Mouse (Mus musculus): ENCODE measurements around the gene Rere. TPM values are rescaled to one million over a fixed set of nuclear protein-coding genes. Genes with fewer than 3 reads are reported as not detected.
"Not testable (repeated sequence)": the region's sequence is repeated elsewhere in the genome, so short reads cannot be mapped to it uniquely, and the experiment has no call there.

Gene Rere
- polyA plus RNA-seq, 1 experiment from 2014 or later = 18.0 TPM

DNA sequence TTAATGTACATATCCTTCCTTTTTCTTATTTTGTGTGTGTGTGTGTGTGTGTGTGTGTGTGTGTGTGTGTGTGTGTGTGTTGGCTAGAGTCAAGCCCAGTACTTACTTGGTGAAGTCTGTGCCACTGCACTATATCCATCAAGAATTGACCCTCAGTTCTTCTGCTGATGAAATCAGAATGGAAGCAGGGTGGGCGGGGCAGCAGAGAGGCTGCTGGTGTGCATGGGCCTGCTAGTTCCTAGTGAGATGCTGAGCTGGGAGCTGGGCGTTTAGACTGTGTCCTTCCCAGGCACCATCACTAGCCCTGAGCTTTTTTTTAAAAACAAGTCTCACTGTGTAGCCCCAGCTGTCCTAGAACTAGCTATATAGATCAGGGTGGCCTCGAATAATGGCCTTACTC is 313.6 kb downstream of the Rere start:
- Histone ChIP-seq H3K4me3 (ENCODE audit: low read length) (no peak overlapping the region), H3K36me3 (ENCODE audit: control insufficient read depth, insufficient read depth) (no peaks in the 10 kb centered on the region), H3K9ac (ENCODE audit: low read length) (no peak overlapping the region), H3K27ac (ENCODE audit: low read length) (no peak overlapping the region), H3K9me3 (replicated peaks; ENCODE audit: control insufficient read depth, low read length) (no peaks in the 10 kb centered on the region), H3K4me2 (ENCODE audit: low read depth, low read length) (no peak overlapping the region), H3K4me1 (ENCODE audit: control insufficient read depth, insufficient read depth, low read length) (peaks cover 62% of the 10 kb centered on the region), H3K27me3 (ENCODE audit: control insufficient read depth, insufficient read depth, low read length) (no peaks in the 10 kb centered on the region)
- WGBS = 67% methylated on average over 3 of the region's 3 CpGs
- ATAC-seq (replicated peaks; ENCODE audit: extremely low read depth, insufficient read depth, low FRiP score) = no peak

DNA sequence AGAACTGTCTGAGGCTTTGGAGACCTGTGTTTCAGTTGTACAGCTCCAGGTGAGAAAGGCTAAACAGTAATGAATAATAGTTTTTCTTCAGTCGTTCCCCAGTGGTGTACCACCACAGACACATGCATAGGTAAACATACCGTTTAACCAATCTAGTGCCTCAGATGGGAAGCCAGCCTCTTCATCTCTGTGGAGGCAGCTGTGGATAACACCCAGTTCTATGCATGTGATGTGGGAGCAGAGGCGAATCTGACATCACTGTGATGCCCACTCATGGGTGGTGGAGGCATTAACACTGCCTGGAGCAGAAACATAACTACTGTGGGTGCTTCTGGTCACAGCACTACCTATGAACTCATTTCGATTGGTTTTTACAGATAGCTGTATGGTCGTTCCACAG is 314.5 kb downstream of the Rere start:
- no peak overlapping the region for H3K9ac ChIP-seq (ENCODE audit: low read length)
- no peak overlapping the region for H3K27ac ChIP-seq (ENCODE audit: low read length)
- peaks cover 57% of the 10 kb centered on the region for H3K4me1 ChIP-seq (ENCODE audit: control insufficient read depth, insufficient read depth, low read length)
- no peaks in the 10 kb centered on the region for H3K27me3 ChIP-seq (ENCODE audit: control insufficient read depth, insufficient read depth, low read length)
- H3K4me2 ChIP-seq (ENCODE audit: low read depth, low read length) = no peak overlapping the region
- no peaks in the 10 kb centered on the region for H3K36me3 ChIP-seq (ENCODE audit: control insufficient read depth, insufficient read depth)
- 80% methylated on average over 5 of the region's 5 CpGs for WGBS
- H3K9me3 ChIP-seq (replicated peaks; ENCODE audit: control insufficient read depth, low read length) = no peaks in the 10 kb centered on the region
- no peak for ATAC-seq (replicated peaks; ENCODE audit: extremely low read depth, insufficient read depth, low FRiP score)
- H3K4me3 ChIP-seq (ENCODE audit: low read length) = no peak overlapping the region

DNA sequence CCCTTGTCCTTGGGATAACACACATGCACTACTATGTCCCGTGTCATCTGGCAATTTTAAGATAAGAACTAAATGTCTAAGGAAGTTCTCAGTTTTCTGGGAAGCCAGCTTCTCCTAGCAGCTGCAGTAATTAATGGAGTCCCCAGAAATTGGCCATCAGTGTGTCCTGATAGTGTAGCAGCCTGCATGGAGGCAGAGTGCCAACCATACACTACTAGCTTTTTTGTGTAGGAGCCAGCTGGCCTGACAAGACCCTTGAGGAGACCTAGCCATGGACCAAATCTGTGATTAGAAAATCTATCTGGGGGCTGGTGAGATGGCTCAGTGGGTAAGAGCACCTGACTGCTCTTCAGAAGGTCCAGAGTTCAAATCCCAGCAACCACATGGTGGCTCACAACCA is 317.2 kb downstream of the Rere start:
- Histone ChIP-seq H3K27ac (ENCODE audit: low read length) (peak overlapping the region; percentile 64), H3K4me1 (ENCODE audit: control insufficient read depth, insufficient read depth, low read length) (peaks cover 40% of the 10 kb centered on the region)
- 0 out of 2 replicates have a peak, but pooled peaks have one; percentile 43 for ATAC-seq (replicated peaks; ENCODE audit: extremely low read depth, insufficient read depth, low FRiP score)

GRCm38 (mm10) chr4:150599119-150599992 is 317.9 kb downstream of the Rere start:
- Histone ChIP-seq H3K4me2 (ENCODE audit: low read depth, low read length) (0 out of 2 replicates have a peak overlapping the region, but pooled peaks have one; percentile 11), H3K27me3 (ENCODE audit: control insufficient read depth, insufficient read depth, low read length) (no peaks in the 10 kb centered on the region), H3K4me1 (ENCODE audit: control insufficient read depth, insufficient read depth, low read length) (peaks cover 36% of the 10 kb centered on the region), H3K9ac (ENCODE audit: low read length) (0 out of 2 replicates have a peak overlapping the region, but pooled peaks have one; percentile 30), H3K9me3 (replicated peaks; ENCODE audit: control insufficient read depth, low read length) (no peaks in the 10 kb centered on the region), H3K4me3 (ENCODE audit: low read length) (no peak overlapping the region), H3K27ac (ENCODE audit: low read length) (peak overlapping the region; percentile 58), H3K36me3 (ENCODE audit: control insufficient read depth, insufficient read depth) (no peaks in the 10 kb centered on the region)
- peak; percentile 29; the same call in 1 of the 2 replicates for ATAC-seq (replicated peaks; ENCODE audit: extremely low read depth, insufficient read depth, low FRiP score)
- WGBS = 40% methylated on average over 3 of the region's 3 CpGs

More for the DNA sequence above, 317.2 kb downstream of the Rere start:
- Histone ChIP-seq H3K9ac (ENCODE audit: low read length) (no peak overlapping the region), H3K9me3 (replicated peaks; ENCODE audit: control insufficient read depth, low read length) (no peaks in the 10 kb centered on the region), H3K4me3 (ENCODE audit: low read length) (no peak overlapping the region), H3K36me3 (ENCODE audit: control insufficient read depth, insufficient read depth) (no peaks in the 10 kb centered on the region), H3K4me2 (ENCODE audit: low read depth, low read length) (no peak overlapping the region), H3K27me3 (ENCODE audit: control insufficient read depth, insufficient read depth, low read length) (no peaks in the 10 kb centered on the region)
- WGBS = 17% methylated on average over 1 of the region's 1 CpGs

- not testable (repeated sequence) for ATAC-seq (replicated peaks; ENCODE audit: extremely low read depth, insufficient read depth, low FRiP score); H3K27me3 ChIP-seq (ENCODE audit: control insufficient read depth, insufficient read depth, low read length); H3K36me3 ChIP-seq (ENCODE audit: control insufficient read depth, insufficient read depth); H3K4me3 ChIP-seq (ENCODE audit: low read length); H3K27ac ChIP-seq (ENCODE audit: low read length); H3K9ac ChIP-seq (ENCODE audit: low read length); H3K9me3 ChIP-seq (replicated peaks; ENCODE audit: control insufficient read depth, low read length); H3K4me2 ChIP-seq (ENCODE audit: low read depth, low read length)
- 89% methylated on average over 2 of the region's 2 CpGs for WGBS
- peaks cover 36% of the 10 kb centered on the region for H3K4me1 ChIP-seq (ENCODE audit: control insufficient read depth, insufficient read depth, low read length)
Measured at GRCm38 (mm10) chr4:150600503-150600902, 319.1 kb downstream of the Rere start.

DNA sequence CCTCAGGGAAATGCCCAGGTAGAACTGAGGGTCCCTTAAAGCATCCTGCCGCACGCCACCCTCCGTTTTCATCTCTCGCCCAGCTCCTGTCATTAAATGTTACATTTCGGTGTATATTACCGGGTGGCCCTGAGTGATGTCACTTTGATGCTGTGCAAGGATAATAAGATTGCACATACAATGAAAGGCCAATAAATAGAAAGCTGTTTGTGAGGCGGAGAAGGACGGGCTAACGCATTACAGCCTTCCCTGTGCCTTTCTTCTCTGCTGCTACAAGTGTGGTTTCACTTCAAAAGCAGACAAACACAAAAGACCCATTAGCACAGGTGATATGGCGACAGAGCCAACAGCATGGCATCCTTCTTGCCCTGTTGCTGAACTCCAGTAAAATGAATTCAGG is 320.0 kb downstream of the Rere start:
- H3K27me3 ChIP-seq (ENCODE audit: control insufficient read depth, insufficient read depth, low read length) = no peaks in the 10 kb centered on the region
- 84% methylated on average over 10 of the region's 10 CpGs for WGBS
- no peak overlapping the region for H3K4me3 ChIP-seq (ENCODE audit: low read length)
- no peak for ATAC-seq (replicated peaks; ENCODE audit: extremely low read depth, insufficient read depth, low FRiP score)
- no peak overlapping the region for H3K9ac ChIP-seq (ENCODE audit: low read length)
- no peak overlapping the region for H3K27ac ChIP-seq (ENCODE audit: low read length)
- peaks cover 38% of the 10 kb centered on the region for H3K4me1 ChIP-seq (ENCODE audit: control insufficient read depth, insufficient read depth, low read length)
- H3K4me2 ChIP-seq (ENCODE audit: low read depth, low read length) = no peak overlapping the region
- no peaks in the 10 kb centered on the region for H3K9me3 ChIP-seq (replicated peaks; ENCODE audit: control insufficient read depth, low read length)
- H3K36me3 ChIP-seq (ENCODE audit: control insufficient read depth, insufficient read depth) = no peaks in the 10 kb centered on the region

DNA sequence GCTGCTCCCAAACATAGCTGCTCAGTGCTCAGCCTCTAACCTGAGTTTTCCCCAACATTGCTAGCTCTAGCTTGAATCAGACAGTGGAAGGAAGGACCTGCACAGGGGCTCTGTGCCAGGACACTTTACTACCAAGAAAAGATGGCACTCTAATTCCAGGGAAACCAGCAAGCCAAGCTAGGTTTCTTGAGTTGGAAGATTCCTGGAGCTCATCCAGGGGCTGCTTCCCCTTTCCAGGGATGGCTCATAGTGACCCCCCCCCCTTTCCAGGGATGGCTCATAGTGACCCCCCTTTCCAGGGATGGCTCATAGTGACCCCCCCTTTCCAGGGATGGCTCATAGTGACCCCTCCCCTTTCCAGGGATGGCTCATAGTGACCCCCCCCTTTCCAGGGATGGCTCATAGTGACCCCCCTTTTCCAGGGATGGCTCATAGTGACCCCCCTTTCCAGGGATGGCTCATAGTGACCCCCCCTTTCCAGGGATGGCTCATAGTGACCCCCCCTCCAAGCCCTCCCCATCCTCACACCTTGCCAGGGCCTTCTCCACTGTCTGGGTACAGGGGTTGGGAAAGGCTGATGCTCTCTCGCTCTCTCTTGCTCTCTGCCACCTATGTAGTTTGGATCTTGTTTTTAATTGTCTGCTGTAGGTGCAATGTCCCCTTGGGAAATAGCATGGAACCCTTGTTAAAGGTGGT is 322.1 kb downstream of the Rere start:
- 89% methylated on average over 1 of the region's 1 CpGs for WGBS
- Histone ChIP-seq H3K27ac (ENCODE audit: low read length) (no peak overlapping the region), H3K9me3 (replicated peaks; ENCODE audit: control insufficient read depth, low read length) (no peaks in the 10 kb centered on the region), H3K4me1 (ENCODE audit: control insufficient read depth, insufficient read depth, low read length) (peaks cover 22% of the 10 kb centered on the region), H3K4me2 (ENCODE audit: low read depth, low read length) (no peak overlapping the region), H3K4me3 (ENCODE audit: low read length) (no peak overlapping the region), H3K27me3 (ENCODE audit: control insufficient read depth, insufficient read depth, low read length) (no peaks in the 10 kb centered on the region), H3K36me3 (ENCODE audit: control insufficient read depth, insufficient read depth) (no peaks in the 10 kb centered on the region), H3K9ac (ENCODE audit: low read length) (no peak overlapping the region)
- no peak for ATAC-seq (replicated peaks; ENCODE audit: extremely low read depth, insufficient read depth, low FRiP score)

DNA sequence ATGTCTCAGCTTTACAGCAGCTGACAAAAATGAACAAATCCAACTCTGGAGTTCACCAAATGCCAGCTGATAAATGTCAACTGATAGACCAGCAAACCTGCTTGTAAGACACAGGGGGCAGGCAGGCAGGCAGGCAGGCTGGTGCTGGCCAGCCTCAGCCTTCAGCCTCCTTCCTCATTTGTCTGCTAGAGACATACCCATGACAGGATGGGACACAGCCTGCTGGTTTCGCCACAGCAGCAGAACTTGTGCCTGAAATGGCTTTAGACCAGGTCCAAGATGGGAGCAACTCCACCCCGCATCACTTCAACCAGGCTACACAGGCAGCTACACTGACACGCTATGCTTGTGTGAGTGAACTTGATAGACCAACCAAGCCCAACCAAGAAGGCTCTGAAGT is 324.4 kb downstream of the Rere start:
- Histone ChIP-seq H3K27me3 (ENCODE audit: control insufficient read depth, insufficient read depth, low read length) (no peaks in the 10 kb centered on the region), H3K4me2 (ENCODE audit: low read depth, low read length) (no peak overlapping the region), H3K36me3 (ENCODE audit: control insufficient read depth, insufficient read depth) (no peaks in the 10 kb centered on the region), H3K9me3 (replicated peaks; ENCODE audit: control insufficient read depth, low read length) (no peaks in the 10 kb centered on the region), H3K4me1 (ENCODE audit: control insufficient read depth, insufficient read depth, low read length) (0 out of 2 replicates have a peak, but pooled peaks cover 6% of the 10 kb centered on the region), H3K9ac (ENCODE audit: low read length) (no peak overlapping the region), H3K4me3 (ENCODE audit: low read length) (no peak overlapping the region), H3K27ac (ENCODE audit: low read length) (no peak overlapping the region)
- ATAC-seq (replicated peaks; ENCODE audit: extremely low read depth, insufficient read depth, low FRiP score) = no peak
- 89% methylated on average over 3 of the region's 3 CpGs for WGBS
